Mouse (Mus musculus): ENCODE results near the gene Calcoco2.
"Not testable (repeated sequence)": the region's sequence is repeated elsewhere in the genome, so short reads cannot be mapped to it uniquely, and the experiment has no call there.

Gene Calcoco2

GRCm38 (mm10) chr11:96111751-96112150, at the start of gene Calcoco2:
TSS of gene Calcoco2 (minus strand) at chr11:96111964.
- no peak for DNase-seq (ENCODE audit: low spot score in 2 of 2)

GRCm38 (mm10) chr11:96147471-96147870, 35.7 kb upstream of the Calcoco2 start:
- no peak for DNase-seq (ENCODE audit: low spot score in 2 of 2)

GRCm38 (mm10) chr11:96145622-96146270, 34.0 kb upstream of the Calcoco2 start:
- DNase-seq (ENCODE audit: low spot score in 2 of 2): peak; percentile 25 to 40

- no peak for DNase-seq (ENCODE audit: low spot score in 2 of 2)
These were observed 32.0 kb upstream of the Calcoco2 start for GRCm38 (mm10) chr11:96143766-96144165.

GRCm38 (mm10) chr11:96140726-96141175, 29.0 kb upstream of the Calcoco2 start:
- no peak for DNase-seq (ENCODE audit: low spot score in 2 of 2)

- no peak for DNase-seq (ENCODE audit: low spot score in 2 of 2)
These were observed 24.1 kb upstream of the Calcoco2 start for GRCm38 (mm10) chr11:96135847-96136246.

- peak in 1 of 2 experiments; percentile 7 for DNase-seq (ENCODE audit: low spot score in 2 of 2)
These were observed 21.6 kb upstream of the Calcoco2 start, which contains the start of gene Ttll6 for GRCm38 (mm10) chr11:96133239-96133865. TSS of gene Ttll6 (plus strand) at chr11:96133786.

GRCm38 (mm10) chr11:96130606-96131005, 18.8 kb upstream of the Calcoco2 start:
- DNase-seq (ENCODE audit: low spot score in 2 of 2): no peak

GRCm38 (mm10) chr11:96124052-96124914, 12.5 kb upstream of the Calcoco2 start:
- DNase-seq (ENCODE audit: low spot score in 2 of 2): no peak

GRCm38 (mm10) chr11:96122806-96123205, 11.0 kb upstream of the Calcoco2 start:
- not testable (repeated sequence) for DNase-seq (ENCODE audit: low spot score in 2 of 2)

GRCm38 (mm10) chr11:96119401-96119800, 7.6 kb upstream of the Calcoco2 start:
- DNase-seq (ENCODE audit: low spot score in 2 of 2): no peak

GRCm38 (mm10) chr11:96116925-96117324, 5.2 kb upstream of the Calcoco2 start:
- not testable (repeated sequence) for DNase-seq (ENCODE audit: low spot score in 2 of 2)

GRCm38 (mm10) chr11:96116116-96116515, 4.4 kb upstream of the Calcoco2 start:
- no peak for DNase-seq (ENCODE audit: low spot score in 2 of 2)

GRCm38 (mm10) chr11:96115416-96115815, 3.7 kb upstream of the Calcoco2 start:
- DNase-seq (ENCODE audit: low spot score in 2 of 2): no peak

- no peak for DNase-seq (ENCODE audit: low spot score in 2 of 2)
These were observed 2.3 kb upstream of the Calcoco2 start for GRCm38 (mm10) chr11:96114077-96114476.

- DNase-seq (ENCODE audit: low spot score in 2 of 2): not testable (repeated sequence)
These were observed 814 bp downstream of the Calcoco2 start for GRCm38 (mm10) chr11:96110950-96111349.

- DNase-seq (ENCODE audit: low spot score in 2 of 2): no peak
These were observed 3.4 kb downstream of the Calcoco2 start for GRCm38 (mm10) chr11:96108376-96108775.

- peak in 1 of 2 experiments; percentile 48 for DNase-seq (ENCODE audit: low spot score in 2 of 2)
These were observed 18.4 kb downstream of the Calcoco2 start for GRCm38 (mm10) chr11:96093361-96093760.

- peak in 1 of 2 experiments; percentile 50 for DNase-seq (ENCODE audit: low spot score in 2 of 2)
These were observed 19.0 kb downstream of the Calcoco2 start for GRCm38 (mm10) chr11:96092674-96093291.

GRCm38 (mm10) chr11:96091073-96091472, 20.7 kb downstream of the Calcoco2 start:
- no peak for DNase-seq (ENCODE audit: low spot score in 2 of 2)

GRCm38 (mm10) chr11:96087981-96088380, 23.8 kb downstream of the Calcoco2 start:
- no peak for DNase-seq (ENCODE audit: low spot score in 2 of 2)

GRCm38 (mm10) chr11:96082682-96083081, 29.1 kb downstream of the Calcoco2 start:
- DNase-seq (ENCODE audit: low spot score in 2 of 2): no peak
